Mouse (Mus musculus): ENCODE measurements around the gene Fem1a. TPM values are rescaled to one million over a fixed set of nuclear protein-coding genes. Genes with fewer than 3 reads are reported as not detected.

Gene Fem1a
- polyA plus RNA-seq, 1 experiment from 2014 or later: 6.1 TPM

DNA sequence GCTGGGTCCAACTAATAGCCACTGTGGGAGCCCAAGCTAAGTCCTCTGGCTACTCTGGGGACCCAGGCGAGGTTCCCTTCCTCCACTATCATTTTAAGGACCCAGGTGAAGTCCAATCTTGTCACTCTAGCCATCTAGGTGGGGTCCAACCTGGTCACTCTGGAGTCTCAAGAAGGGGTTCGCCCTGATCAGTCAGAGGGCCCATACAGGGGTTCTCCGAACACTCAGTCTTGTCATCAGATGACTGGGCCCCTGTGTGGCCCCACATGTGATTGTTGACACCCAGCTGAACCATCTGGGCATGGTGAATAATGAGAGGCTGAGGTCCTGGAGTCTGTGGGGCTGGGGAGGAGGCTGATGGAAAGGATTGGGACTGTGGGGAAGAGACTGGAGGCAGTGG lies 13.1 kb downstream of the Fem1a start:
- Histone ChIP-seq H3K27me3 (no peaks in the 10 kb centered on the region), H3K4me1 (replicated peaks) (peaks cover 54% of the 10 kb centered on the region), H3K27ac (peak overlapping the region; percentile 77), H3K9me3 (replicated peaks) (no peaks in the 10 kb centered on the region), H3K36me3 (peaks cover 52% of the 10 kb centered on the region), H3K4me2 (peak overlapping the region; percentile 74), H3K9ac (peak overlapping the region; percentile 62), H3K4me3 (replicated peaks) (peak overlapping the region; percentile 43)
- ATAC-seq (ENCODE audit: low read depth) (no peak), DNase-seq (no peak)
- 66% methylated on average over 3 of the region's 3 CpGs for WGBS (ENCODE audit: insufficient replicate concordance)

DNA sequence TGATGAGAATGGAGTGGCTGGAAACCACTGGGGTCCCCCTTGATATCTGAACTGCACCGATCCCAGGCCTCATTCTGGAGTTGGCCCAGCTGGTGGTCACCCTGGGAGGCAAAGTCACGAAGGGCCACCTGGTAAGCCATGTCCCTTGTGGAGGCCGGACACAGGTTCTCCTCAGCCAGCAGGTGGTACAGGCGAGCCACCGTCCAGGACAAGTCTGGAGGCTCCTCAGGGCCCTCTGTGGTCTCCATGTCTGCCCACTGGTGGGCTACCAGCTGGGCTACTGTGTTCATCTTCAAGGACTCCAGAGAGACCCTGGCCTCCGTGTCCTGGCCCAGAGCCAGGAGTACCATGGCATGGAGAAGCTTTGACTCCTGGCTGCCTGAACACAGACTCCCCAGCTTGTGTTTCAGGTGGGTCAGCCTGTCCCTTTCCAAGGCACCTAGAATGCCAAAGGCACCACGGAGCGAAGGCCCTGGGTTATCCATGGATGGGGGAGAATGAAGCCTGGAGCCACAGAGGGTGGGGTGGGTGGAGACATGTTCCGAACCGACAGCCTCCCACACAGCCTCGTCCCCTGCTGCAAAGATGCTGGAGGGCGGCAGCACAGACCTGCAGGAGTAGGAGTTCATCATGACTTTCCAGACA lies 15.1 kb downstream of the Fem1a start:
- no peaks in the 10 kb centered on the region for H3K9me3 ChIP-seq (replicated peaks)
- no peak overlapping the region for H3K9ac ChIP-seq
- peaks cover 59% of the 10 kb centered on the region for H3K4me1 ChIP-seq (replicated peaks)
- no peak for ATAC-seq (ENCODE audit: low read depth)
- DNase-seq: no peak
- no peaks in the 10 kb centered on the region for H3K27me3 ChIP-seq
- 80% methylated on average over 12 of the region's 12 CpGs for WGBS (ENCODE audit: insufficient replicate concordance)
- H3K27ac ChIP-seq: no peak overlapping the region
- peaks cover 46% of the 10 kb centered on the region for H3K36me3 ChIP-seq
- H3K4me2 ChIP-seq: no peak overlapping the region
- no peak overlapping the region for H3K4me3 ChIP-seq (replicated peaks)

- WGBS (ENCODE audit: insufficient replicate concordance): 69% methylated on average over 3 of the region's 3 CpGs
- DNase-seq (no peak), ATAC-seq (ENCODE audit: low read depth) (no peak)
- Histone ChIP-seq H3K4me1 (replicated peaks) (peaks cover 68% of the 10 kb centered on the region), H3K36me3 (peaks cover 46% of the 10 kb centered on the region), H3K27me3 (no peaks in the 10 kb centered on the region), H3K9ac (0 out of 2 replicates have a peak overlapping the region, but pooled peaks have one; percentile 18), H3K9me3 (replicated peaks) (no peaks in the 10 kb centered on the region), H3K4me3 (replicated peaks) (no peak overlapping the region), H3K27ac (peak overlapping the region; percentile 27), H3K4me2 (no peak overlapping the region)
Observed at GRCm38 (mm10) chr17:56272644-56273043, 16.0 kb downstream of the Fem1a start.

GRCm38 (mm10) chr17:56273482-56273881 lies 16.9 kb downstream of the Fem1a start:
- peaks cover 77% of the 10 kb centered on the region for H3K4me1 ChIP-seq (replicated peaks)
- no peak overlapping the region for H3K4me2 ChIP-seq
- no peaks in the 10 kb centered on the region for H3K27me3 ChIP-seq
- peak overlapping the region; percentile 18 for H3K9ac ChIP-seq
- no peak overlapping the region for H3K4me3 ChIP-seq (replicated peaks)
- ATAC-seq (ENCODE audit: low read depth): no peak
- no peaks in the 10 kb centered on the region for H3K9me3 ChIP-seq (replicated peaks)
- 78% methylated on average over 7 of the region's 7 CpGs for WGBS (ENCODE audit: insufficient replicate concordance)
- peaks cover 47% of the 10 kb centered on the region for H3K36me3 ChIP-seq
- no peak for DNase-seq
- H3K27ac ChIP-seq: peak overlapping the region; percentile 27; the same call in 1 of the 2 replicates

DNA sequence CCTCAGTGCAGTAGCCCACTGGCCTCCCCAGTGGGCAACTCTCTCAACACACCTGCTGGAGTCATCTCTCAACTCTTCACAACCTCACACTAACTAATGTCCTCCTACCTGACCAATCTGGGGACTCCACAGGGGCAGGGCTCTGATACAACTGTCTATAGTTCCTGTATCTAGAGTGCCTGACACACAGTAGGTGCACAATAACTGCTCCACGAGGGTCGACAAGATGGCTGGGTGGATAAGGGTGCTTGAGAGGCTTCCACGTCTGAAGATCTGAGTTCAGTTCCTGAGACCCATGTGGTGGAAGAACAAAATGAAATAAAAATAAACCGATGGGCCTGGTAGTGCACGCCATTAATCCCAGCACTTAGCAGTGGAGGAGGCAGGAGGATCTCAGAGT lies 17.4 kb downstream of the Fem1a start:
- peak overlapping the region; percentile 74 for H3K27ac ChIP-seq

DNA sequence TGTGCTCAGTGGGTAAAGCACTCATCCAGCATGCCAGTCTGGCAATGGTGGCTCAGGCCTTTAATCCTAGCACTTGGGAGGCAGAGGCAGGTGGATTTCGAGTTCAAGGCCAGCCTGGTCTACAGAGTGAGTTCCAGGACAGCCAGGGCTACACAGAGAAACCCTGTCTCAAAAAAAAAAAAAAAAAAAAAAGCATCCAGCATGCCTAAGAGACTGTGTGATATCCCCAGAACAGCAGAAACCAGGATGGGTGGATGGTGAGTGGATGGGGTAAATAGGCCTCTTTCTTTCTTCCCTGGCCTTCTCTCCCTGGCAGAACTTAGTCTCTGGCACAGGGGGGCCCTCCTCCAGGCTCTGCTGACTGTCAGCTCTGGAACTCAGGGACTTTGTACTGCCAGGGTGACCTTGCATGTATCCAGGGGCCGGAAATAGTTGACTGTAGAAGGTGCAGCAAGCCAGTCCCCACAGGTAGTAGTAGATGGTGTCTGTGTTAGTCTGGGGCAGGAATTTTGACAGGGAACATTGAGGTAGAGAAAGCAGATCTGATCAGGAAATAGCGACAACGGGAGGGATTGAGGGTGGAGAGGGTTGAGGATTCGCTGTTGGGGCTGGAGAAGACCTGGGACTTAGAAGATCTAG lies 19.4 kb downstream of the Fem1a start:
- peaks cover 77% of the 10 kb centered on the region for H3K4me1 ChIP-seq (replicated peaks)
- ATAC-seq (ENCODE audit: low read depth): peak; percentile 30
- DNase-seq: peak; percentile 31
- peaks cover 51% of the 10 kb centered on the region for H3K36me3 ChIP-seq
- peak overlapping the region; percentile 76 for H3K4me3 ChIP-seq (replicated peaks)
- no peaks in the 10 kb centered on the region for H3K9me3 ChIP-seq (replicated peaks)
- 16% methylated on average over 5 of the region's 5 CpGs for WGBS (ENCODE audit: insufficient replicate concordance)
- no peaks in the 10 kb centered on the region for H3K27me3 ChIP-seq
- peak overlapping the region; percentile 88 for H3K9ac ChIP-seq
- H3K4me2 ChIP-seq: peak overlapping the region; percentile 87
- H3K27ac ChIP-seq: peak overlapping the region; percentile 94

More for the DNA sequence above, 17.4 kb downstream of the Fem1a start:
- H3K36me3 ChIP-seq: peaks cover 52% of the 10 kb centered on the region
- 60% methylated on average over 5 of the region's 5 CpGs for WGBS (ENCODE audit: insufficient replicate concordance)
- peaks cover 78% of the 10 kb centered on the region for H3K4me1 ChIP-seq (replicated peaks)
- DNase-seq: no peak
- no peak overlapping the region for H3K4me2 ChIP-seq
- H3K27me3 ChIP-seq: no peaks in the 10 kb centered on the region
- H3K9ac ChIP-seq: peak overlapping the region; percentile 18; the same call in 1 of the 2 replicates
- ATAC-seq (ENCODE audit: low read depth): no peak
- H3K4me3 ChIP-seq (replicated peaks): no peak overlapping the region
- H3K9me3 ChIP-seq (replicated peaks): no peaks in the 10 kb centered on the region

DNA sequence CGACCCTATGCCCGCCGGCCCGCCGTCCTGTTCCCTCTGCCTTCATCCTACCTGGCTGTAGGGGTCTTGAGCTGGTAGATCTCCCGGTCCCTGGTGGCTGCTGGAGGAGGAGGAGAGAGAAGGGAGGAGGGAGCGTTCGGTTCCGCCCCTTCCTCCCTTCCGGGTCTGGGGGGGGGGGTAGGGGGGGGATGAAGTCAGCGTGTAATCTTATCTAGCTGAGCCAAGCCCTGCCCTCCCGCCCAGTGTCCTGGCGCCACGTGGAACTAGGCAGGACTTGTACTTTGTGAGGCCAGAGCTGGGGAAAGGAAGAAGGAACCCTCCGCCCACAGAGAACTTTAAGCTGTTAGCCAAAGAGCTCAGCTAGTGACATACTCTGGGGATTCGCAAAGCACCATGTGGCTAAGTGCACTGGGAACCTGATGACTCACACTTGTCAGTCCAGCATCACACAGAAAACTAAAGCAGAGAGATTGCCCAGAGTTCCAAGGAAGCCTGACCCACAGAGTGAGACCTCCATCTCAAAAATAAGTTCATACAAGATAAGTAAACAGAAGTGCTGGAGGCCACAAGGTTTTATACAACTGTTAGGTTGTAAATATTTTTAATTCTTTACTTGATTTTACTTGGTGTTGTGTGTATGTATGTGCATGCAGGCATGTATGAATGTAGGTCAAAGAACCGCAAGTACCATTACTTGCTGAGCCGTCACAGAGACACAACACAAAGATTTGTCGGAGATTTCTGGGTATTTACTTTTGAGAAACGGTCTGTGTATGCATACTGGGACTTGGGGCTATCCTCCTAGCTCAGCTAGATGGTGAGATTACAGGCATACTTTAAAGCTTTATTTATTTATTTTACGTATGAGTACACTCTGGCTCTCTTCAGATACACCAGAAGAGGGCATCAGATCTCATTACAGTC lies 20.3 kb downstream of the Fem1a start, which contains the start of gene Ticam1:
TSS of gene Ticam1 (minus strand) at position 144 of the 924 bp plus-strand sequence.
- Histone ChIP-seq H3K9me3 (replicated peaks) (no peaks in the 10 kb centered on the region), H3K27me3 (no peaks in the 10 kb centered on the region), H3K4me1 (replicated peaks) (peaks cover 85% of the 10 kb centered on the region), H3K4me3 (replicated peaks) (peak within 1 kb of the TSS; percentile 76), H3K4me2 (peak within 1 kb of the TSS; percentile 87), H3K27ac (peak within 1 kb of the TSS; percentile 94), H3K36me3 (peaks cover 50% of the 10 kb centered on the region), H3K9ac (peak within 1 kb of the TSS; percentile 88)
- peak; percentile 88 for DNase-seq
- WGBS (ENCODE audit: insufficient replicate concordance): 5% methylated on average over 18 of the region's 21 CpGs
- ATAC-seq (ENCODE audit: low read depth): peak; percentile 88

DNA sequence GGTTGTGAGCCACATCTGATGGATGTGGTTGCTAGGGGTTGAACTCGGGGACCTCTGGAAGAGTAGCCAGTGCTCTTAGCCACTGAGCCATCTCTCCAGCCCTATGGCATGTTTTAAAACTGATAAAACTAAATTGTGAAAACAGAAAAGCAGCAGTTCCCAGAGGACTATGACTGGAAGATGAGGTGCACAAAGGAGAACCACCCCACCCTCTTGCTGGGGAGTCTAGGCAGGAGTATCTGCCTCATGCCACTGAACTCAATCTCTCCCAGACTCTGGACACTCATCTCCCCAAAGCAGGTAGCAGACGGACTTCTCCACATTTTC lies 20.9 kb downstream of the Fem1a start:
- Histone ChIP-seq H3K4me3 (replicated peaks) (peak overlapping the region; percentile 76), H3K27ac (peak overlapping the region; percentile 94), H3K4me2 (peak overlapping the region; percentile 87), H3K9ac (peak overlapping the region; percentile 71), H3K36me3 (peaks cover 44% of the 10 kb centered on the region), H3K4me1 (replicated peaks) (peaks cover 79% of the 10 kb centered on the region), H3K9me3 (replicated peaks) (no peaks in the 10 kb centered on the region), H3K27me3 (no peaks in the 10 kb centered on the region)
- ATAC-seq (ENCODE audit: low read depth) (no peak), DNase-seq (peak; percentile 29)
- 27% methylated on average over 2 of the region's 2 CpGs for WGBS (ENCODE audit: insufficient replicate concordance)

- H3K27ac ChIP-seq: peak overlapping the region; percentile 94
Observed at GRCm38 (mm10) chr17:56278340-56278739, 21.7 kb downstream of the Fem1a start.

GRCm38 (mm10) chr17:56279481-56280155 lies 23.0 kb downstream of the Fem1a start:
- Histone ChIP-seq H3K4me3 (replicated peaks) (no peak overlapping the region), H3K4me1 (replicated peaks) (peaks cover 59% of the 10 kb centered on the region), H3K4me2 (no peak overlapping the region), H3K9ac (0 out of 2 replicates have a peak overlapping the region, but pooled peaks have one; percentile 36), H3K36me3 (peaks cover 42% of the 10 kb centered on the region), H3K27me3 (no peaks in the 10 kb centered on the region), H3K9me3 (replicated peaks) (no peaks in the 10 kb centered on the region), H3K27ac (no peak overlapping the region)
- 90% methylated on average over 12 of the region's 12 CpGs for WGBS (ENCODE audit: insufficient replicate concordance)
- ATAC-seq (ENCODE audit: low read depth) (no peak), DNase-seq (no peak)

More at GRCm38 (mm10) chr17:56278340-56278739, 21.7 kb downstream of the Fem1a start:
- H3K36me3 ChIP-seq: peaks cover 45% of the 10 kb centered on the region
- H3K4me2 ChIP-seq: no peak overlapping the region
- H3K27me3 ChIP-seq: no peaks in the 10 kb centered on the region
- peak overlapping the region; percentile 71 for H3K9ac ChIP-seq
- DNase-seq: no peak
- no peak for ATAC-seq (ENCODE audit: low read depth)
- no peak overlapping the region for H3K4me3 ChIP-seq (replicated peaks)
- no peaks in the 10 kb centered on the region for H3K9me3 ChIP-seq (replicated peaks)
- WGBS (ENCODE audit: insufficient replicate concordance): 85% methylated on average over 5 of the region's 5 CpGs
- H3K4me1 ChIP-seq (replicated peaks): peaks cover 71% of the 10 kb centered on the region

All from liver, embryonic 13.5 days (tissue).